Comparison of ENCODE assay signal across 10 mouse cellular contexts in genomic region chr15:101140587-101140986, GRCm38 (mm10). TPM values are rescaled to one million over a fixed set of nuclear protein-coding genes. Genes with fewer than 3 reads are reported as not detected.
DNase-seq lines count a peak whose midpoint lies in the region; ATAC-seq and TF ChIP-seq lines count a peak whose summit lies in the region.
"Had no signal": no experiment of that assay in that cellular context is flagged by ENCODE, and none has a peak within 500 bp of the region (broad histone marks: within the 10 kb centered on the region; RNA-seq: fewer than 3 reads in every experiment).

No protein-coding gene starts in this region.

- no peak overlapping the region for H3K4me2 ChIP-seq in forebrain, embryonic 13.5 days
- no peak overlapping the region for H3K4me2 ChIP-seq in forebrain, embryonic 11.5 days (ENCODE audit: low read depth, low read length, severe bottlenecking)
- H3K4me2 ChIP-seq in liver, embryonic 11.5 days = peak overlapping the region; percentile 20; the same call in 1 of the 2 replicates
- H3K4me2 ChIP-seq in liver, postnatal 0 days (ENCODE audit: low read depth, low read length) = no peak overlapping the region
- H3K4me2 ChIP-seq in limb, embryonic 13.5 days (replicated peaks) = peak overlapping the region; percentile 46

- no peaks in the 10 kb centered on the region for H3K9me3 ChIP-seq in forebrain, embryonic 13.5 days (replicated peaks)
- H3K9me3 ChIP-seq in forebrain, embryonic 11.5 days (ENCODE audit: control insufficient read depth, low read length) = no peaks in the 10 kb centered on the region
- H3K9me3 ChIP-seq in liver, embryonic 11.5 days (ENCODE audit: control insufficient read depth, low read length) = no peaks in the 10 kb centered on the region
- no peaks in the 10 kb centered on the region for H3K9me3 ChIP-seq in liver, postnatal 0 days (ENCODE audit: low read length)
- no peaks in the 10 kb centered on the region for H3K9me3 ChIP-seq in embryonic facial prominence, embryonic 10.5 days
- H3K9me3 ChIP-seq in limb, embryonic 13.5 days = no peaks in the 10 kb centered on the region

- H3K9ac ChIP-seq in forebrain, embryonic 13.5 days = no peak overlapping the region
- no peak overlapping the region for H3K9ac ChIP-seq in forebrain, embryonic 11.5 days (ENCODE audit: low read length)
- H3K9ac ChIP-seq in liver, embryonic 11.5 days (ENCODE audit: low read depth, low read length) = no peak overlapping the region
- no peak overlapping the region for H3K9ac ChIP-seq in liver, postnatal 0 days (replicated peaks)
- H3K9ac ChIP-seq in limb, embryonic 13.5 days = no peak overlapping the region

- no peak for ATAC-seq in forebrain, embryonic 13.5 days
- ATAC-seq in forebrain, embryonic 11.5 days (replicated peaks; ENCODE audit: low FRiP score) = no peak
- ATAC-seq in liver, embryonic 11.5 days (replicated peaks; ENCODE audit: low FRiP score) = no peak
- ATAC-seq in liver, postnatal 0 days = no peak
- no peak for ATAC-seq in limb, embryonic 13.5 days (ENCODE audit: low FRiP score, low read depth)

- no peak for TF ChIP-seq CTCF in liver, postnatal 0 days (IDR thresholded peaks at IDR 0.05; ENCODE audit: low read depth)

- 58% methylated on average over 6 of the region's 6 CpGs for WGBS in forebrain, embryonic 13.5 days
- WGBS in forebrain, embryonic 11.5 days = 60% methylated on average over 6 of the region's 6 CpGs
- WGBS in liver, embryonic 11.5 days = 31% methylated on average over 6 of the region's 6 CpGs
- 43% methylated on average over 6 of the region's 6 CpGs for WGBS in liver, postnatal 0 days (ENCODE audit: insufficient replicate concordance)
- WGBS in embryonic facial prominence, embryonic 10.5 days = 58% methylated on average over 6 of the region's 6 CpGs
- 47% methylated on average over 6 of the region's 6 CpGs for WGBS in limb, embryonic 13.5 days

- DNase-seq in forebrain, embryonic 11.5 days (ENCODE audit: low spot score) = no peak
- no peak for DNase-seq in liver, embryonic 11.5 days (ENCODE audit: low spot score)
- no peak for DNase-seq in liver, postnatal 0 days
- DNase-seq in embryonic facial prominence, embryonic 10.5 days (ENCODE audit: low spot score) = no peak
- DNase-seq in cerebellum, postnatal 25 days = no peak
- no peak for DNase-seq in c-Kit-positive CD71-positive TER-119-positive erythroid progenitor cells, embryonic 14.5 days (ENCODE audit: low spot score)

- peaks cover 33% of the 10 kb centered on the region for H3K4me1 ChIP-seq in forebrain, embryonic 13.5 days
- H3K4me1 ChIP-seq in forebrain, embryonic 11.5 days (replicated peaks; ENCODE audit: control insufficient read depth, insufficient read depth, low read length) = peaks cover 12% of the 10 kb centered on the region
- peaks cover 30% of the 10 kb centered on the region for H3K4me1 ChIP-seq in liver, embryonic 11.5 days (replicated peaks; ENCODE audit: control insufficient read depth, insufficient read depth, low read length)
- H3K4me1 ChIP-seq in liver, postnatal 0 days (ENCODE audit: insufficient read depth) = peaks cover 37% of the 10 kb centered on the region
- H3K4me1 ChIP-seq in embryonic facial prominence, embryonic 10.5 days = peaks cover 64% of the 10 kb centered on the region
- peaks cover 54% of the 10 kb centered on the region for H3K4me1 ChIP-seq in limb, embryonic 13.5 days

- H3K27ac ChIP-seq in forebrain, embryonic 13.5 days = 0 out of 2 replicates have a peak overlapping the region, but pooled peaks have one; percentile 52
- H3K27ac ChIP-seq in forebrain, embryonic 11.5 days (ENCODE audit: low read depth, low read length) = no peak overlapping the region
- H3K27ac ChIP-seq in liver, embryonic 11.5 days (ENCODE audit: low read depth, low read length) = no peak overlapping the region
- no peak overlapping the region for H3K27ac ChIP-seq in liver, postnatal 0 days (ENCODE audit: low read depth)
- H3K27ac ChIP-seq in embryonic facial prominence, embryonic 10.5 days (replicated peaks) = peak overlapping the region; percentile 69
- peak overlapping the region; percentile 33; the same call in 1 of the 2 replicates for H3K27ac ChIP-seq in limb, embryonic 13.5 days

- peaks cover 7% of the 10 kb centered on the region; the same call in 1 of the 2 replicates for H3K27me3 ChIP-seq in forebrain, embryonic 13.5 days
- H3K27me3 ChIP-seq in forebrain, embryonic 11.5 days (ENCODE audit: control insufficient read depth, insufficient read depth, low read length) = no peaks in the 10 kb centered on the region
- peaks cover 7% of the 10 kb centered on the region; the same call in 1 of the 2 replicates for H3K27me3 ChIP-seq in liver, embryonic 11.5 days (replicated peaks; ENCODE audit: control insufficient read depth, insufficient read depth, low read length)
- no peaks in the 10 kb centered on the region for H3K27me3 ChIP-seq in liver, postnatal 0 days (ENCODE audit: insufficient read depth, low read length)
- H3K27me3 ChIP-seq in embryonic facial prominence, embryonic 10.5 days (replicated peaks; ENCODE audit: low read depth, poor library complexity, severe bottlenecking) = no peaks in the 10 kb centered on the region; the same call in 1 of the 2 replicates
- H3K27me3 ChIP-seq in limb, embryonic 13.5 days = no peaks in the 10 kb centered on the region

- no peak for TF ChIP-seq EP300 in liver, postnatal 0 days (IDR thresholded peaks at IDR 0.05; ENCODE audit: low read depth)

- H3K36me3 ChIP-seq in forebrain, embryonic 13.5 days (ENCODE audit: poor library complexity, severe bottlenecking) = no peaks in the 10 kb centered on the region
- no peaks in the 10 kb centered on the region for H3K36me3 ChIP-seq in forebrain, embryonic 11.5 days (ENCODE audit: control insufficient read depth, insufficient read depth, low read length)
- H3K36me3 ChIP-seq in liver, embryonic 11.5 days (ENCODE audit: control insufficient read depth, insufficient read depth, low read length) = no peaks in the 10 kb centered on the region
- H3K36me3 ChIP-seq in liver, postnatal 0 days (replicated peaks; ENCODE audit: insufficient read depth, low read length) = no peaks in the 10 kb centered on the region
- peaks cover 8% of the 10 kb centered on the region for H3K36me3 ChIP-seq in embryonic facial prominence, embryonic 10.5 days (replicated peaks)
- 0 out of 2 replicates have a peak, but pooled peaks cover 3% of the 10 kb centered on the region for H3K36me3 ChIP-seq in limb, embryonic 13.5 days

- H3K4me3 ChIP-seq in forebrain, embryonic 13.5 days = no peak overlapping the region
- H3K4me3 ChIP-seq in forebrain, embryonic 11.5 days (ENCODE audit: low read depth, low read length) = no peak overlapping the region
- no peak overlapping the region for H3K4me3 ChIP-seq in liver, embryonic 11.5 days (ENCODE audit: low read depth, low read length)
- no peak overlapping the region for H3K4me3 ChIP-seq in liver, postnatal 0 days (ENCODE audit: low read depth, low read length)
- H3K4me3 ChIP-seq in embryonic facial prominence, embryonic 10.5 days = no peak overlapping the region
- H3K4me3 ChIP-seq in limb, embryonic 13.5 days = no peak overlapping the region; the same call in 1 of the 2 replicates

RNA-seq across cellular contexts. Expression of gene Acvrl1, which starts 12.3 kb away (rescaled TPM):
- polyA plus RNA-seq in forebrain, embryonic 13.5 days (2015; fragmentation: Nextera tagmentation; extraction: Ambion mirVana) = 5.0 and 5.3 TPM in 2 replicates
- polyA plus RNA-seq in forebrain, embryonic 11.5 days (2014; fragmentation: Nextera tagmentation; extraction: Ambion mirVana) = 7.2 and 7.7 TPM in 2 replicates
- 2.5 TPM in 2 replicates for polyA plus RNA-seq in liver, embryonic 11.5 days (2014; fragmentation: Nextera tagmentation; extraction: Ambion mirVana)
- 2.3 and 2.6 TPM in 2 replicates for polyA plus RNA-seq in liver, postnatal 0 days (2015; fragmentation: Nextera tagmentation; extraction: Ambion mirVana)
- polyA plus RNA-seq in embryonic facial prominence, embryonic 10.5 days (2016; fragmentation: Nextera tagmentation; extraction: Ambion mirVana) = 10.3 and 10.6 TPM in 2 replicates
- polyA plus RNA-seq in limb, embryonic 13.5 days (2015; fragmentation: Nextera tagmentation; extraction: Ambion mirVana) = 9.6 TPM in 2 replicates

RNA-seq across cellular contexts. Expression of gene Ankrd33, which starts 25.0 kb away (rescaled TPM):
- not detected in 2 replicates for polyA plus RNA-seq in forebrain, embryonic 13.5 days (2015; fragmentation: Nextera tagmentation; extraction: Ambion mirVana)
- not detected in 2 replicates for polyA plus RNA-seq in forebrain, embryonic 11.5 days (2014; fragmentation: Nextera tagmentation; extraction: Ambion mirVana)
- polyA plus RNA-seq in liver, embryonic 11.5 days (2014; fragmentation: Nextera tagmentation; extraction: Ambion mirVana) = not detected in 2 replicates
- not detected in 2 replicates for polyA plus RNA-seq in liver, postnatal 0 days (2015; fragmentation: Nextera tagmentation; extraction: Ambion mirVana)
- 0.10 TPM in 1 of 2 replicates, not detected in the other for polyA plus RNA-seq in embryonic facial prominence, embryonic 10.5 days (2016; fragmentation: Nextera tagmentation; extraction: Ambion mirVana)
- polyA plus RNA-seq in limb, embryonic 13.5 days (2015; fragmentation: Nextera tagmentation; extraction: Ambion mirVana) = not detected in 2 replicates
- polyA plus RNA-seq: cortical plate, adult 2 months; large intestine, adult 2 months had no signal

RNA-seq across cellular contexts. Expression of gene Acvr1b, which starts 33.3 kb away (rescaled TPM):
- polyA plus RNA-seq in forebrain, embryonic 13.5 days (2015; fragmentation: Nextera tagmentation; extraction: Ambion mirVana) = 14.3 and 15.8 TPM in 2 replicates
- 15.0 and 16.0 TPM in 2 replicates for polyA plus RNA-seq in forebrain, embryonic 11.5 days (2014; fragmentation: Nextera tagmentation; extraction: Ambion mirVana)
- polyA plus RNA-seq in liver, embryonic 11.5 days (2014; fragmentation: Nextera tagmentation; extraction: Ambion mirVana) = 4.2 and 4.4 TPM in 2 replicates
- 2.2 TPM in 2 replicates for polyA plus RNA-seq in liver, postnatal 0 days (2015; fragmentation: Nextera tagmentation; extraction: Ambion mirVana)
- polyA plus RNA-seq in embryonic facial prominence, embryonic 10.5 days (2016; fragmentation: Nextera tagmentation; extraction: Ambion mirVana) = 5.5 and 6.2 TPM in 2 replicates
- 6.1 and 7.1 TPM in 2 replicates for polyA plus RNA-seq in limb, embryonic 13.5 days (2015; fragmentation: Nextera tagmentation; extraction: Ambion mirVana)

Comparison
In these comparisons a context has a peak if more than half of its experiments do, and no peak if none do; other contexts are left out.
1. H3K27ac ChIP-seq: peak in forebrain, embryonic 13.5 days (single experiment), embryonic facial prominence, embryonic 10.5 days (single experiment) and limb, embryonic 13.5 days (single experiment); none in forebrain, embryonic 11.5 days (single experiment), liver, embryonic 11.5 days (single experiment) and liver, postnatal 0 days (single experiment).
2. H3K4me2 ChIP-seq: peak in liver, embryonic 11.5 days (single experiment) and limb, embryonic 13.5 days (single experiment); none in forebrain, embryonic 13.5 days (single experiment), forebrain, embryonic 11.5 days (single experiment) and liver, postnatal 0 days (single experiment).